Mouse (Mus musculus): Measurements from ENCODE around the gene Ap1g1. TPM values are rescaled to one million over a fixed set of nuclear protein-coding genes. Genes with fewer than 3 reads are reported as not detected.
"Not testable (repeated sequence)": the region's sequence is repeated elsewhere in the genome, so short reads cannot be mapped to it uniquely, and the experiment has no call there.

The Ap1g1 gene
- polyA plus RNA-seq, 1 experiment: 0.16 TPM

- no peak overlapping the region for H3K4me3 ChIP-seq (replicated peaks)
- H3K4me1 ChIP-seq (ENCODE audit: control insufficient read depth): no peaks in the 10 kb centered on the region
- TF ChIP-seq GATA1 (IDR thresholded peaks at IDR 0.05; ENCODE audit: low read length): no peak
- TF ChIP-seq TAL1 (IDR thresholded peaks at IDR 0.05; ENCODE audit: low read length): no peak
- H3K36me3 ChIP-seq (ENCODE audit: control insufficient read depth): no peaks in the 10 kb centered on the region
- no peaks in the 10 kb centered on the region for H3K9me3 ChIP-seq (ENCODE audit: control insufficient read depth, low read length)
- no peaks in the 10 kb centered on the region; the same call in 1 of the 2 replicates for H3K27me3 ChIP-seq (ENCODE audit: control insufficient read depth)
These were observed 26.4 kb upstream of the Ap1g1 start for GRCm38 (mm10) chr8:109751731-109752485.

GRCm38 (mm10) chr8:109754696-109755095 lies 23.7 kb upstream of the Ap1g1 start:
- no peak overlapping the region for H3K4me3 ChIP-seq (replicated peaks)
- no peaks in the 10 kb centered on the region for H3K27me3 ChIP-seq (ENCODE audit: control insufficient read depth)
- H3K9me3 ChIP-seq (ENCODE audit: control insufficient read depth, low read length): no peaks in the 10 kb centered on the region
- TF ChIP-seq TAL1 (IDR thresholded peaks at IDR 0.05; ENCODE audit: low read length) (no peak), GATA1 (IDR thresholded peaks at IDR 0.05; ENCODE audit: low read length) (no peak)
- no peaks in the 10 kb centered on the region for H3K4me1 ChIP-seq (ENCODE audit: control insufficient read depth)
- no peaks in the 10 kb centered on the region for H3K36me3 ChIP-seq (ENCODE audit: control insufficient read depth)

GRCm38 (mm10) chr8:109755554-109755953 lies 22.8 kb upstream of the Ap1g1 start:
- H3K36me3 ChIP-seq (ENCODE audit: control insufficient read depth); H3K9me3 ChIP-seq (ENCODE audit: control insufficient read depth, low read length); H3K27me3 ChIP-seq (ENCODE audit: control insufficient read depth); H3K4me3 ChIP-seq (replicated peaks); H3K4me1 ChIP-seq (ENCODE audit: control insufficient read depth): not testable (repeated sequence)

- H3K36me3 ChIP-seq (ENCODE audit: control insufficient read depth): no peaks in the 10 kb centered on the region
- H3K9me3 ChIP-seq (ENCODE audit: control insufficient read depth, low read length): peaks cover 6% of the 10 kb centered on the region; the same call in 1 of the 2 replicates
- TF ChIP-seq TAL1 (IDR thresholded peaks at IDR 0.05; ENCODE audit: low read length) (no peak), GATA1 (IDR thresholded peaks at IDR 0.05; ENCODE audit: low read length) (no peak)
- H3K4me3 ChIP-seq (replicated peaks): no peak overlapping the region
- H3K4me1 ChIP-seq (ENCODE audit: control insufficient read depth): no peaks in the 10 kb centered on the region
- H3K27me3 ChIP-seq (ENCODE audit: control insufficient read depth): no peaks in the 10 kb centered on the region
These were observed 21.5 kb upstream of the Ap1g1 start for GRCm38 (mm10) chr8:109756849-109757248.

- H3K36me3 ChIP-seq (ENCODE audit: control insufficient read depth): no peaks in the 10 kb centered on the region
- H3K27me3 ChIP-seq (ENCODE audit: control insufficient read depth): no peaks in the 10 kb centered on the region
- peaks cover 25% of the 10 kb centered on the region for H3K9me3 ChIP-seq (ENCODE audit: control insufficient read depth, low read length)
- no peak overlapping the region for H3K4me3 ChIP-seq (replicated peaks)
- no peak for TF ChIP-seq TAL1 (IDR thresholded peaks at IDR 0.05; ENCODE audit: low read length)
- TF ChIP-seq GATA1 (IDR thresholded peaks at IDR 0.05; ENCODE audit: low read length): no peak
- H3K4me1 ChIP-seq (ENCODE audit: control insufficient read depth): no peaks in the 10 kb centered on the region
These were observed 18.9 kb upstream of the Ap1g1 start for GRCm38 (mm10) chr8:109759426-109759825.

GRCm38 (mm10) chr8:109760221-109760620 lies 18.1 kb upstream of the Ap1g1 start:
- Histone ChIP-seq H3K36me3 (ENCODE audit: control insufficient read depth) (no peaks in the 10 kb centered on the region), H3K4me1 (ENCODE audit: control insufficient read depth) (no peaks in the 10 kb centered on the region), H3K4me3 (replicated peaks) (no peak overlapping the region), H3K27me3 (ENCODE audit: control insufficient read depth) (no peaks in the 10 kb centered on the region), H3K9me3 (ENCODE audit: control insufficient read depth, low read length) (peaks cover 25% of the 10 kb centered on the region)
- TF ChIP-seq GATA1 (IDR thresholded peaks at IDR 0.05; ENCODE audit: low read length) (no peak), TAL1 (IDR thresholded peaks at IDR 0.05; ENCODE audit: low read length) (no peak)

- Histone ChIP-seq H3K36me3 (ENCODE audit: control insufficient read depth) (no peaks in the 10 kb centered on the region), H3K9me3 (ENCODE audit: control insufficient read depth, low read length) (peaks cover 25% of the 10 kb centered on the region), H3K27me3 (ENCODE audit: control insufficient read depth) (no peaks in the 10 kb centered on the region), H3K4me3 (replicated peaks) (no peak overlapping the region), H3K4me1 (ENCODE audit: control insufficient read depth) (no peaks in the 10 kb centered on the region)
- no peak for TF ChIP-seq TAL1 (IDR thresholded peaks at IDR 0.05; ENCODE audit: low read length)
- no peak for TF ChIP-seq GATA1 (IDR thresholded peaks at IDR 0.05; ENCODE audit: low read length)
These were observed 14.3 kb upstream of the Ap1g1 start for GRCm38 (mm10) chr8:109764031-109764430.

GRCm38 (mm10) chr8:109766081-109766480 lies 12.3 kb upstream of the Ap1g1 start:
- no peak overlapping the region for H3K4me3 ChIP-seq (replicated peaks)

GRCm38 (mm10) chr8:109773154-109773553 lies 5.2 kb upstream of the Ap1g1 start:
- TF ChIP-seq TAL1 (IDR thresholded peaks at IDR 0.05; ENCODE audit: low read length): no peak
- no peak for TF ChIP-seq GATA1 (IDR thresholded peaks at IDR 0.05; ENCODE audit: low read length)
- H3K4me1 ChIP-seq (ENCODE audit: control insufficient read depth): peaks cover 7% of the 10 kb centered on the region

More at GRCm38 (mm10) chr8:109766081-109766480, 12.3 kb upstream of the Ap1g1 start:
- no peak for TF ChIP-seq GATA1 (IDR thresholded peaks at IDR 0.05; ENCODE audit: low read length)
- no peak for TF ChIP-seq TAL1 (IDR thresholded peaks at IDR 0.05; ENCODE audit: low read length)
- H3K4me1 ChIP-seq (ENCODE audit: control insufficient read depth): no peaks in the 10 kb centered on the region
- no peaks in the 10 kb centered on the region for H3K36me3 ChIP-seq (ENCODE audit: control insufficient read depth)
- peaks cover 24% of the 10 kb centered on the region for H3K9me3 ChIP-seq (ENCODE audit: control insufficient read depth, low read length)
- H3K27me3 ChIP-seq (ENCODE audit: control insufficient read depth): no peaks in the 10 kb centered on the region

More at GRCm38 (mm10) chr8:109773154-109773553, 5.2 kb upstream of the Ap1g1 start:
- Histone ChIP-seq H3K27me3 (ENCODE audit: control insufficient read depth) (peaks cover 33% of the 10 kb centered on the region), H3K4me3 (replicated peaks) (no peak overlapping the region), H3K9me3 (ENCODE audit: control insufficient read depth, low read length) (no peaks in the 10 kb centered on the region), H3K36me3 (ENCODE audit: control insufficient read depth) (no peaks in the 10 kb centered on the region)

Measured in erythroblast, embryonic 14.5 days (primary cell).